Mouse (Mus musculus) hematopoietic stem cell, adult 5-6 weeks (primary cell): ENCODE measurements around the gene Itprid1. TPM values are rescaled to one million over a fixed set of nuclear protein-coding genes. Genes with fewer than 3 reads are reported as not detected.

ENCODE experiments used
- ATAC-seq, 2 experiments: fragments of 125-278 bp in 1 of 2; replicated peaks in 1 of 2; 2 replicates each; pipeline ENCODE4 v1.8.0; 2016 to 2017; ENCODE audit warnings: inconsistent platforms in 2 of 2, mild to moderate bottlenecking in 2 of 2, moderate number of reproducible peaks in 2 of 2, low read depth in 1 of 2, moderate TSS enrichment in 1 of 2; ENCODE audit not compliant: low FRiP score in 2 of 2, poor library complexity in 2 of 2, severe bottlenecking in 2 of 2, insufficient read depth in 1 of 2, low TSS enrichment in 1 of 2
- total RNA-seq: library from RNA; stranded (forward); fragments of 172-1452, 232-1000 nt; gene quantifications from 2 replicates; pipeline ENCODE4 v1.2.3, GENCODE M21; 2017

Gene Itprid1
- total RNA-seq, 1 experiment from 2014 or later: not detected

- ATAC-seq: no peak
Measured at GRCm38 (mm10) chr6:55856085-55856484, 19.4 kb downstream of the Itprid1 start.

DNA sequence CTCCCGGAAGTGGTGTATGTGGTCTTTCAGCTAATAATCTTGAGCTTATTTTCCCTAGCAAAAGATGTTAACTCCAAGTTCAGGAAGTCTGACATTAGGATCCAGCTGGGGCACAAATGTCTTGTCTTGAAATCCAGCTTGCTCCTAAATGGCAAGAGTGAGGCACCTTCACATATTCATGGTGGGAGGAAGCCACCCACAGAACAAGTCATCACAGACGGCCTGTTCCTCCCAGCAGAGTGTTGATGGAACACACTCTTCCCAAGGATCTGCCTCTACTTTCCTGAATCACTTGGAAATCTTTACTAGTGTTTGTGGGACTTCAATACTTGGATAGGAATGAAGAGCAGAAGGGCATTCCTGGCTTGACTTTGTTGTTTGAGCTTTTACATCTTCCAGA, 28.5 kb downstream of the Itprid1 start:
- no peak for ATAC-seq

GRCm38 (mm10) chr6:55879356-55879960, 42.8 kb downstream of the Itprid1 start:
- ATAC-seq: no peak

DNA sequence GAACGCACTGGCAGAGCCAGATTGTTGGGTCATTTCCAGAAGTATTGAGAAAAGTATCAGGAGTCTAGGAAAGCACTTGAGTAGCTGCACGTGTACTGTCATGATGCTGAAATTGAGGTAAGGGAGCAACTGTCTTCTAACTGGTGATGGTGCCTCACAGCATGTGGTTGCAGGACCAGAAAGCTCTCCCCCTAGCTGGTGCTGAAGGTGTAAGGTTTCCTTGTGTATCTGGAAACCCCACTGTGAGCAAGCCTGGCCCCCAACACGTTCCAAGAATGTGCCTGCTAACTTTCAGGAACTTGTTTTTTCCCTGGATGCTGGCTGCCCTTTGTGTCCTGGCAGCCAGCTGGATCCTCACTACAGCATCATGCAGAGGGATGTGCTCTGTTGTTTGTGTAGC, 44.2 kb downstream of the Itprid1 start:
- ATAC-seq: no peak

DNA sequence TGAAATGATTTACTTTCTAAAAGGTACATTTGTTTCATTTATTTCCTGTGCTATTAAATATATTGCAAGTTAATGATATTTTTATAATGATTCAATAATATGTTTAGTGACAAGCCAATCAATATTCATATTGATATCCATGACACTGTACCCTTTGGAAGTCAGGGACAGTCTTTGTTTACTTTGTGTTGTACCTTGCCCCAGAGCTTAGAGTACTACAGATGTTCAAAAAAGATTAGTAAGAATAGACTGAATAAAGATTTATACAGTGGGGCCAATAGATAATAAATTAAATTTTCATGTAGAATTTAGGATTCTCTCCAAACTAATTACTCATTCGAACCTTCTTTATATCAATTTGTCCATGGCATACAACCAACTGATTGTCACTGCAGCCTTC, 50.9 kb downstream of the Itprid1 start:
- ATAC-seq: no peak

- ATAC-seq: no peak
Measured at GRCm38 (mm10) chr6:55901568-55902328, 65.1 kb downstream of the Itprid1 start.

DNA sequence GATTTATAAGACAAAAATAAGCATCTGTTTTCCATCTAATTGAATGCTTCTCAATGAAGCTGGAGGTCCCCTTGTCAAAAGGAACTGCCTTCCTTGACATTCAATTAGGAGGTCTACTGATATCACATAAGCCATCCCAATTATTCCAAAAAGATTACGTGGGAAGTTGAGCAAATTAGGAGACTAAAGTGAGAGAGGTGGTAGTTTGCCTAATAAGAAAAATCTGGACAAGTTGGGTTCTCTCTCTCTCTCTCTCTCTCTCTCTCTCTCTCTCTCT, 65.6 kb downstream of the Itprid1 start:
- ATAC-seq: no peak

- no peak for ATAC-seq
Measured at GRCm38 (mm10) chr6:55919206-55919605, 82.5 kb downstream of the Itprid1 start.

DNA sequence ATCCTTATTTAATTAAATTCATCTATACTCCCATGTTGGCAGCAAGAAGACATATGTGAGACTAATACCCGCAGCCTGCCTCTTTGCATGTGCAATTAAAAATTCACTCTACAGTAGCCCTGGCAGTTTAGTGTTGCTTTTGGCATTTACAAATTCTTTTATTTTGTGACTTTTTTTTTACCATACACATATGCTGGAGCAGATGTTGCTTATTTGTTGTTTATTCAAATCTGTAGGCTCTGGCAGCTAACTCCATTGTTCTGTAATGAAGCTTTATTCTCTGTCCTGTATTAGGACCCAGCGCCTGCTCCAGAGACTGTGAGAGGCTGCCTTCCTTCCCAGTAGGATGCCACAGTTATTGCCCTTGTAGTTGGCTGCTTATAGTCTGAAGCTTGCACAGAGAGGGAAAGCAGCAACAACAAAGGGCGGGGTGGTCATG, 83.6 kb downstream of the Itprid1 start:
- ATAC-seq: no peak

DNA sequence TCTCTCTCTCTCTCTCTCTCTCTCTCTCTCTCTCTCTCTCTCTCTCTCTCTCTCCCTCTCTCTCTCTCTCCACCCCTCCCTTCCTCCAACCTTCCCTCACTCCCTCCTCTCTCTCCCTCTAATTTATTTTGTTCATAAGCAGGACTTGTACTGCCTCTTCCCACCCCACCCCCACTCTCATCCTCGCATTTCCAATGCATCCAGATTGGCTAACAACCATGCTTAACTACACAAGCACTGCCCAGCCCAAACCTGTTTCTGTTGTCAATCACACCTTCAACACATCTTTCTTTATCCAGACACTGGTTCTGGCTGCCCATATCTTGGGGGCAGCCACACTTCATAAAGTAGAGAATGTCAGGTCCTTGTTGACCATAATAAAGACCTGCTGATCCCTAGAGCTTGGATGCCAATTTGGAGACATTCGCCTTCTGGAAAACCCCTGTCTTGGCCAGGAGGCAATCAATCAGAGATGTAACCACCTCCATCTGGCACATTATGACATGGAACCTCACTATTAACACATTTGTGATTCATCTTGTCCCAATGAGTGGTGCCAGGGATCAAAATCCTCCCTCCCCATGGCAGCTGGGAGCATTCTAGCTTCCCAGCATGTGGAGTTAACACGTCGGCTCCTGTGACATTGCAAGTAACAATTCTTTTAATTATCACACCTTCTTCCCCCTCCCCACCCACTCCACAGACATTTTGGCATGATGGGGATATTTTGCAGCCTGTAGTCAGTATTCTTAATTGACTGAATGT, 84.4 kb downstream of the Itprid1 start:
- no peak for ATAC-seq

GRCm38 (mm10) chr6:55944709-55945108, 108.0 kb downstream of the Itprid1 start:
- no peak for ATAC-seq

DNA sequence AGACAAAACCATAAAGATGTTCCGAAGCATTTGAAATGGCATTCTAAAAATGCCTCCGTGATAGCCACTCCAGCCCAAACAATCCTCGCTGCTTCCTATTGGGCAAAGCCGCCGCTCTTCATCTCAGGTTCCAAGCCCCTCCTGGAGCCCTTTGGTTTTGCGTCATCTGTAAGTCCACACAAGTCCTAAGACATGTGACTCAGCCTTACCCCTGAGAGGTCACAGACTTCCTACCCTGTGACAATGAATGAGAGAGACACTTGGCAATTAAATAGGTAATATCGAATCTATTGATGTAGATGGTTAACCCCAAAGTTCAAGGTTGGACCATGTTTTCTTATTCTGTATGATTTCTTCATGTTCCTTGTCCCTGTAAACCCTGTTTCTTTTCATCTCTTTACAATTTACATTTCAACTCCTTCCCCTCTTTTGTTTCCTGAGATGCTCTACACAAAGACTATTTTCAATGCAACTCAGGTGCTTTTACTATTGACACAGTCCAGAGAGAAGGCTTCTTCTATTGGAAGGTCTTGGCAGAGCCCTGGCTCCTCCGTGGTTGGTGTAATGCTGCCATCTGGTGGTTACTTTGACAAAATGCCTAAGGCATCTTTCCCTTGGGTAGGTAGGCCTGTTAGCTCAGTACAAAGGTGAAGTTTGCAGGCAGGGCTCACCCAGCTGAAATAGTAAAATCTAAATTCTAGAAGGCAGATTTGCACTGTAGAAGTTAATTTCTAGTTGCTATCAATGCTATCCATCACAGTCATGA, 113.8 kb downstream of the Itprid1 start:
- ATAC-seq: peak; percentile 67 to 84; a peak in 3 of 4 replicates

DNA sequence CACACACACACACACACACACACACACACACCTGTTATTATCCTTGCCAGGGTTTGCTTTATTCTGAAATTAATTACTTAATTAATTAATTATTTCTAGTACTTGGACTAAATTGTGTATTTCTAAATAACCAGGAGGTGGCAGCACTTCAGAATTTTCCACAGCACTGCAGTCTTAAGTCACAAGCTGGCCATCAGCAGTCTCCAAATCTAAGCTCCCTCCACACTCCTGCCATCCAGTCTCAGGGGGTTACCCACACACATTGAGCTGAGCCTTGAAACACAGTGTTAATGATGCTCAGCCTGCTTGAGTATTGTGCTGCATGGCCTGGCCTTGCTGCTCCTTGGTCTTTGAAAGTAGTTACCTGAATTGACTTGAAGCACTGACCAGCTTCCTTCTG, 136.3 kb downstream of the Itprid1 start:
- peak; percentile 48 to 56; a peak in 3 of 4 replicates for ATAC-seq

DNA sequence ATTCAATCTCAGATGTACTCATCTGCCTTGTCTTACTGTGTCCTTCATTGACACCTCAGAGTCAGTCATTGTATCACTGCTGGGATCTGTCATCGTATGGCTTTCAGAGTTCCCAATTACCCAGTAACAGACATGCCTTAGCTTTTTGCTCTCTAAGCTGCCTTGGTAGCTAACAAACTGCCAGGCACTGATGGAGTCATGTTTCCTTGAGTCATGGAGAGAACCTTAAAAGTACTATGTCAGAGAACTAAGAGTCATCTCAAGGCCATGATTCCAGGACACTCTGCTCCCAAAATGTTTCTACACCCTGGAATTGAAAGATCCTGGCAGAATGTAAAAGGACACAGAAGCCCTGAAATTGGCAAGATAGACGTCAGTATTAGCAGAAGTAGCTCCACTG, 143.1 kb downstream of the Itprid1 start:
- ATAC-seq: no peak

GRCm38 (mm10) chr6:56008711-56009110, 172.0 kb downstream of the Itprid1 start:
- no peak for ATAC-seq

- ATAC-seq: no peak
Measured at GRCm38 (mm10) chr6:56012384-56012783, 175.7 kb downstream of the Itprid1 start.

DNA sequence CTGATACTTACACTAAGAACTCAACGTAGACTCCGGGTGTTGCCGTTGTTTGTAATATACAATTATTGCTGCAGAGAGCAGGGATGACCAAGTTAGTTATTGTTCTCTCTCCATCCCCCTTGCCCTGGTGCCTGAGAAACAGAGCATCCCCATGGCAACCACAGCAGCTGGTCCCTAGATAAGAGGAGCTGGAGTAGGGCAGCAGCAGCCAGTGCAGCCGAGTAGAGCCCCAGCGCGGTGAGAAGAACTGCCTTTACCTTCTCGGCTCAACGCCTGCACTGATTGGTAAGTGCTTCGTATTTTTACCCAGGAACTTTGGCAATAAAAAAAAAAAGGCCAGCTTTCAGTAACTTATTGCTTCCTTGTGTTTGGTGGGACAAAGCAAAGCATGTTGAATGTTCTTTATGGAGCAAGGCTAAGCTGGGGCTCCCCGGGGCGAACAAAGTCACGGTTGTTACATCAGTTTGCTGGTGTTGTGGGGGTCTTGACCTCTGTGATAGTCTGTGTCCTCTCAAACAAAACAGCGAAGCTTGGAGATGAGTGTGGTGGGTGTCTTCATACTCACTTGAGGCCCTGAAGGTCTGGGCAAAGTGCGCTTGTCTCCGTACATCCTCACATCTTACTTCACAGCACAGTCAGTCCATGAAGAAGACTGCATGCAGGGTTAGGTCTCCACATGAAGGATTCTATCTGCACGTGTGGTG, 180.7 kb downstream of the Itprid1 start, which contains the start of gene Ppp1r17:
Gene Ppp1r17 (plus strand): TSS at position 207 of the 704 bp plus-strand sequence.
- no peak for ATAC-seq
